Comparison of ENCODE assay signal across 20 mouse cellular contexts in the genomic region with DNA sequence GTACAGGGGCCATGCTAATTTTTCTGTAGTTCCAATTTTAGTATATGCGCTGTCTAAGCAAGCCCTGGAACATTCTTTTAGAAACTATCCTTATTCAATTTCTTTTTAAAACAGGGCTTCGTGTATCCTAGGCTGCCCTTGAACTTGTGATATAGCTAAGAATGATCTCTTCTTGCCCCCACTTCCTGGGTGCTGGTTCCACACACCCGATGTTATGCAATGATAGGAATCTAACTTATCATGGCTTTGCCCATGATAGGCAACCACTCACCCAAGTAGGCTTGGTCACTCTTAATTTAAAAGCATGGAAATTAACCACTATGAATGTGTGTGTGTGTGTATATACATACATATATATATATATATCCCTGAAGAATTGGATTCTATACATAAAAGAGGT. TPM values are rescaled to one million over a fixed set of nuclear protein-coding genes. Genes with fewer than 3 reads are reported as not detected.
"Had no signal": no experiment of that assay in that cellular context is flagged by ENCODE, and none has a peak within 500 bp of the region (broad histone marks: within the 10 kb centered on the region; RNA-seq: fewer than 3 reads in every experiment).

No protein-coding gene starts in this region.

- H3K27ac ChIP-seq: neural tube, embryonic 13.5 days; neural tube, embryonic 15.5 days; stomach, embryonic 15.5 days; stomach, postnatal 0 days had no signal

- DNase-seq: retina, postnatal 1 day; right cerebral cortex, adult 18-20 months; right cerebral cortex, postnatal 14 days; right cerebral cortex, postnatal 25 days; right cerebral cortex, postnatal 4 days; spleen, adult 18-20 months; thymus, adult 18-20 months; thymus, adult 2 months; thymus, postnatal 14 days; thymus, postnatal 25 days; thymus, postnatal 36 days; thymus, postnatal 4 days had no signal

- H3K27me3 ChIP-seq: neural tube, embryonic 13.5 days; neural tube, embryonic 15.5 days; stomach, embryonic 15.5 days had no signal

- H3K4me2 ChIP-seq: neural tube, embryonic 13.5 days; neural tube, embryonic 15.5 days; stomach, embryonic 15.5 days had no signal

- H3K4me1 ChIP-seq: neural tube, embryonic 13.5 days; neural tube, embryonic 15.5 days; stomach, embryonic 15.5 days had no signal

- H3K4me3 ChIP-seq: neural tube, embryonic 13.5 days; neural tube, embryonic 15.5 days; stomach, embryonic 15.5 days had no signal

- H3K9ac ChIP-seq: neural tube, embryonic 13.5 days; neural tube, embryonic 15.5 days; stomach, embryonic 15.5 days had no signal

- H3K36me3 ChIP-seq: neural tube, embryonic 13.5 days; neural tube, embryonic 15.5 days; stomach, embryonic 15.5 days had no signal

- H3K9me3 ChIP-seq: neural tube, embryonic 13.5 days; neural tube, embryonic 15.5 days; stomach, embryonic 15.5 days had no signal

RNA-seq across cellular contexts. Expression of gene Gm9817, which starts 52.2 kb away (rescaled TPM):
- total RNA-seq: neutrophil, adult 5-6 weeks had no signal
- polyA plus RNA-seq: neural tube, embryonic 13.5 days; neural tube, embryonic 14.5 days; neural tube, embryonic 15.5 days; spleen, adult 2 months; thymus, adult 2 months; thymus, postnatal 0 days had no signal
